Mouse (Mus musculus): ENCODE data around the gene Dst. TPM values are rescaled to one million over a fixed set of nuclear protein-coding genes. Genes with fewer than 3 reads are reported as not detected.

Gene Dst
- 100 to 1,000 TPM; 237 to 263 TPM for total RNA-seq (2021)

DNA sequence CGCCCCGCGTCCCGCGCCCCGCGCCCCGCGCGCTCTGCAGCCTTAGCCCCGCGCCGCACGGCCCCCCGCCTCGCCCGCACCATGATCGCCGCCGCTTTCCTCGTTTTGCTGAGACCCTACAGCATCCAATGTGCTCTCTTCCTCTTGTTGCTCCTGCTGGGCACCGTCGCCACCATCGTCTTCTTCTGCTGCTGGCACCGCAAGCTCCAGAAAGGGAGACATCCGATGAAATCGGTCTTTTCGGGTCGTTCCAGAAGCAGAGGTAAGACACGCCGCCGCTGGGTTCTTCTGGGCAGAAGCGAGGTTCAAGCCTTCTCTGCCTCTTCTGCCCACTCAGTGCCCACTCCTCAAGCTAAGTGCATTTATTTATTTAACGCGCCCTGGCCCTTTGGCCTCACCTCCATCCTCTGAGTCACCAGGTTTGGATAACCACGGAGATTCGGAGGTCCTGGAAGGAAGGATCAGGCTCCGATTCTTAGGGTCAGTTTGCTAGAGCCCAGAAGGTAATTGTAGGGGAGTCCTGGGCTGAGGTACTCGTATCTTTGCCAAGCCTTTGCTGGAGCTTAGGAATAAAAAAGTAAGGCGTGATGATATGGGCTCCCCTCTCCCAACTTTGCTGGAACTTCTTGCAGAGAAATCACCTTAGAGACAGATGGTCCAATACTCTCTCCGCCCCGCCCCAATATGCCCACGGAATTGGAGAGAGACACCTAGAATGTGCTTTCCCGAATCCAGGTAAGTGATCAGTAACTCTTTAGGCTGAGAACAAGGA is at the start of gene Dst:
TSS of gene Dst (plus strand) at position 35 of the 772 bp plus-strand sequence.
- intact Hi-C loops (cut with DNase I), result loop anchor here (5.0 kb wide), 1 partner anchor 39 kb away; no protein-coding TSS in a partner anchor
- no peak for DNase-seq (ENCODE audit: low spot score in 2 of 2)

DNA sequence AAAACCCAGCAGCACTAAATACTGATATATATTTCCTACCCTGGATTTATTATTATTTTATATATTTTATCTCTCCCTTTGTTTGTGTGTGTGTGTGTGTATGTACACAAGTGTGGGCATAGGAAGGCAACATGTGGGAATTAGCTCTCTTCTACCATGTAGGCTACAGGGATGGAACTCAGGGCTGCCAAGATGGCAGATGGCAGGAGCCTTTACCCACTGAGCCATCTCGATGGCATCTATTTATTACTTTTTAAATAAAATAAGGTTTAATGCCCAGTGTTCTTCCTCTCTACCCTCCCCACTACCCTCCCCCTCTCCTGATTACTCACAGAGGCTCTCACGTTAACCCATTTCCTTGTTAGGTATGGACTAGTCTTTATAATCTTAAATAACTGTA is 39.0 kb upstream of the Dst start:
- intact Hi-C loops (cut with DNase I), result no loop called here
- DNase-seq (ENCODE audit: low spot score in 2 of 2), result no peak

DNA sequence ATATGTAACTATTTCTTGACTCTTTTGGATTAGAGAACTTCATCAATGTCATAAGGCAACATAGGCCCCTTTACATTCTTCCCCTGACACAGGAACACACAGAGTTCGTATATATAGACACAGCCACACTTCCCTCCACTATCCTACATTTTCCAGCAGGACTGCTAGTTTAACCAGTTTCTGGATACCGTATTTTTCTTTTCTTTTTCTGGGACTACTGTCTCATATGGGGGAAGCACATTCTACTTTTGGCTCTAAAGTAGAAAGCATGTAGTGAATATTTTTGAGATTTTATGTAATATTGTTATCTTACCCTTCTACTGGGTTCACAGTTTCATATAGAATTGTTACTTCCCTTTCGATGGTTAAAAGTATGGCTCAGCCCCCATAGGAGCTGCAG is 38.6 kb upstream of the Dst start:
- peak in 1 of 2 experiments; percentile 30 for DNase-seq (ENCODE audit: low spot score in 2 of 2)
- intact Hi-C loops (cut with DNase I), result no loop called here

DNA sequence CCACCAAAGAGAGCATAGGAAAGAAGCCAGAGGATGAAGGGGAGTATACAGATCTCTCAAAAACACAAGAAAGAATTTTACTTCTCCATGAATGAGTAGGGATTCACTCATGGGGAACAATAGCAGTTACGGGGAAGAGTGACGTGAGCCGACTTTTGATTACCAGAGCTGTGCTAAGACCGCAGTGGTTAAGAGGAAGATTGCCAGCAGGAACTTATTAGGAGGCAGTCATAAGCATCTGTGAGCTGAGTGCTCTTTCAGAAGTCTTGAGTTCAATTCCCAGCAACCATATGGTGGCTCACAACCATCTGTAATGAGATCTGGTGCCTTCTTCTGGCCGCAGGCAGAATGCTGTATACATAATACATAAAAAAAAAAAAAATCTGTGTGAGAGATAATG is 34.5 kb upstream of the Dst start:
- DNase-seq (ENCODE audit: low spot score in 2 of 2), result no peak
- intact Hi-C loops (cut with DNase I), result loop anchor here (10.0 kb wide), 1 partner anchor 199 kb away; no protein-coding TSS in a partner anchor

DNA sequence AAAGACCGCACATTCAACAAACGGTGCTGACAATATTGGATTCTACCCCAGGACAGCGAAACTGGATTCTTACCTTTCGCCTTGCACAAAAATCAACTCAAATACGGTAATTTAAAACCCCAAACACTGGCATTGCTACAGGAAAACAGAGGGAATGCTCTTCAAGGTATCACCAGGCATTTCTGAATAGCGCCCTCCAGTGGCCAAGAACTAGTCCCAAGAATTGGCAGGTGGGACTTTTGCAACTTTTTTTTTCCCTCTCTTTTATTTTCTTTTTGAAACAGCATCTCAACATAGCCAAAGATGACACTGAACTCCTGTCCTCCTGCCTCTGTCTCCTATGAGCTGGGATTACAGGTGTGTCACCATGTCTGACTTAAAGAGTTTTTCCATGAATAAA is 32.3 kb upstream of the Dst start:
- DNase-seq (ENCODE audit: low spot score in 2 of 2), result no peak

DNA sequence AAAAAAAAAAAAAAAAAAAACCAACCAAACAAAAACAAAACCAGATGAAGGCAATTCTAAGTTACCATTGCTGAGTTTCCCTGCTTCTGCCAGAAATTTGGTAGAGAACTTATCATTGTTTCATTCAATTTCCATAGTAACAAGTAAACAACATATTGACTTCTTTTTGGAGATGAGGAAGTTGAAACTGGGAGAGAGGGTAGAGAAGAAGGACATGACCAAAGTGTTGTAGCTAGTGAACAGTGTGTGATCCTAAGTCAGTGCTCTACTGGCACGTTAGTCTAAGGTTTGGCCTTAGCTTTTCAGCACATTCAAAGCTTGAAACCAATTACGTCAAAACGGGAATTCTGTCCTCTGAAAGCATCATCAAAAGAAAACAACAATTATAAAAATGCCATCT is 31.6 kb upstream of the Dst start:
- intact Hi-C loops (cut with DNase I), result loop anchor here (10.0 kb wide), 1 partner anchor 202 kb away; no protein-coding TSS in a partner anchor
- no peak for DNase-seq (ENCODE audit: low spot score in 2 of 2)

More for the DNA sequence above, 32.3 kb upstream of the Dst start:
- intact Hi-C loops (cut with DNase I), result loop anchor here (10.0 kb wide), 1 partner anchor 201 kb away; no protein-coding TSS in a partner anchor

DNA sequence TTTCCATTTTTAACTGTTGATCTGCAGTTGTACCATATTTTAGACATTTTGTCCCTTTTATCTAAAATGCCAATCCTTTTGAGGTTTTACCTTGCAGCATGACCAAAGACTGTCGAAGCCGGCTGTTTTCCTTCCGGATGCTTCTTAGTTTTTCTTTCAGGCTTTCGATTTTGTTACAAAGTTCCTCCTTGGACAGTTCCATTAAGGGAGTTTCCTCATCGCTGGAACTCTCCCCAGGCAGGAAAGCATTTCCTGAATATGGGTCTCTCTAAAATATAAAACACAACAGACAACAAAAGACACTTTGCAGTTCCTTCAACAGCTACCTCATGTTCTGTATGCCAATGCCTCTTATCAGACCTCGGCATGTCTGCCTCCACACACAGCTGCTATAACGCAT is 29.9 kb upstream of the Dst start:
- intact Hi-C loops (cut with DNase I), result loop anchor here (10.0 kb wide), 1 partner anchor 203 kb away; no protein-coding TSS in a partner anchor
- no peak for DNase-seq (ENCODE audit: low spot score in 2 of 2)

DNA sequence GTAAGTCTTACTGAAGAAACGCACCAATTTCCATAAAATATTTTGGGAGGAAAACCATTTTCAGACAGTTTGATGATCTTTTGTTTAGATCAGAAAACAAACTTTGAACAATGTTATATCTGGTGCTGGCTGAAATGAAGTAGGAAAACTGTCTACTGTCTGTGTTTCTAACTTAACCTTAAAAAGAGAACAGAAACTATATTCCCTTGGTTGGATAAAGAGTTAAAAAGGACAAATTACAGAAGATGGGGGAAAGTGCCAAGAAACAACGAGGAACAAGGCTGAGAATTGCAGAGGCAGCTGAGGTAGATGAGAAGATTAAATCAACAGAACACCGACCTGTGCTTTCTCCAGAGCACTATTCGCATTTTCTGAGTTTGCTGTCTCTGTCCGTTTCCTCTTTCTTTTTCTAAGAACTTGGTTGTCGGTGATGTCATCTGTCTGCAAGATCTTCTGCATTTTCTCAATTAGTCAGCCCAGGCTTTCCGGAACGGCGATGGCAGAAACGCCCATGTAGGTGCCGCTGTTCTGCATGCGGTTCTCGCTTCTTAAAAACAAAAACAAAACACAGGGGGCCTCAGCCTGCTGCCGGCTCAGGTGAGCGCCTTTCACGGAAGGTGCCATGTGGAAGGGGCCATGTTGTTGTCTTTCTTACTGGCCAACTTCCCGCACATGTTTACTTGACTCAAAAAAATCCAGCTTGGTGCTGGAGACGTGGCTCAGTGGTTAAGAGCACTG is 24.8 kb upstream of the Dst start:
- intact Hi-C loops (cut with DNase I), result loop anchor here (5.0 kb wide), 1 partner anchor 126 kb away; the partner anchor contains the start of gene Bag2
- peak; percentile 44 to 71 for DNase-seq (ENCODE audit: low spot score in 2 of 2)

DNA sequence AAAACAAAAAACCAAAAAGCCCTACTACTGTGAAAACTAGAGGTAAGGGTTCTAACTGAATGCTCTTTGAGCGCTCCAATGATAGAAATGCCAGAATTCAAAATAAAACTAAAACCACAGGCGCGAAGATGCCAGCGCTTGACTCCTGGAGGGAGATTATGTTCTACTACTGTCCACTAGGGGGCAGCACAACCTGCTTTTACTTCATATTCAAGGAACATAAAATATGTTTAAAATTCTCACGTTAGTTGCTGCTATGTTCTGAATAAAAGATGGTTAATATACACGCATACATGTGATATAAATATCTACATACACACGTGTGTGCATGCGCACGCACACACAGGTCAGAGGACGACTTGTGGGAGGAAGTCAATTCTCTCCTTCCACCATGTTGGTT is 15.2 kb upstream of the Dst start:
- intact Hi-C loops (cut with DNase I), result loop anchor here (2.0 kb wide), 1 partner anchor 72 kb away; no protein-coding TSS in a partner anchor
- DNase-seq (ENCODE audit: low spot score in 2 of 2), result peak; percentile 43 to 61

DNA sequence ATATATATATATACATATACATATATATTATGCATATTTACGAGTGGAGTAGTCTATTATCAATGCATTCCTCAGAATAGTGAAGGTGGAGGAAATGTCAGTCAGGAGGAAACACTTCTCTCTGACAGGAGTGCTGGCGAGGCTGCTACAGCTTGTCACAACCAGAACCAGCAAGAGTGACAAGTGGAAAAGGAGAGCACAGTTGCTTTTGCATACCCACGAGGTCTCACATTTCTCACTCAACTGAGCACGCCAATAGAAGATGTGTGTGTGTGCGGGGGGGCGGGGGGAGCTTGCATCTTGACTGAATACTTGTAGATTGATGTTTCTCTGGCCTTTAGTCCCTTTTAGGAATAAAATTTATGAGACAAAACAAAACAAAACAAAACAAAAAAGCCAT is 11.9 kb upstream of the Dst start:
- intact Hi-C loops (cut with DNase I), result no loop called here
- DNase-seq (ENCODE audit: low spot score in 2 of 2), result no peak

DNA sequence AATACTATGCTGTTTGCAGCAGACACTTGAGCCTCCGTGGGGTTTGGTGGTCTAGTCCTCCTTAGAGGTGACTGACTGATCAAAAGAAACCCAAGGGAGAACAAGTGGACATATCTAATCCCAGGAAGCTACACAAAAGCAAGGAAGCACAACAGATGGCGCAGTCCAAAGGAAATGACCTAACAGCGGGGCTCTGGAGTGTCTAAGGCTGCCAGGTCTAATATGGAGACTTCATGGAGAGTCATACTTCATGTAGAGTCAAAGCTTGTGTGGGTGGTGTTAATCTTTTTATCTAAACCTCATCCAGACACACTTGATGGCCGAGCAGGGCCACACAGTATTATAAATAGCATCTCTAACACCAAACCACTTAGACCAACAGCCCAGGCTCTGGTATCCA is 11.4 kb upstream of the Dst start:
- no peak for DNase-seq (ENCODE audit: low spot score in 2 of 2)
- intact Hi-C loops (cut with DNase I), result no loop called here

DNA sequence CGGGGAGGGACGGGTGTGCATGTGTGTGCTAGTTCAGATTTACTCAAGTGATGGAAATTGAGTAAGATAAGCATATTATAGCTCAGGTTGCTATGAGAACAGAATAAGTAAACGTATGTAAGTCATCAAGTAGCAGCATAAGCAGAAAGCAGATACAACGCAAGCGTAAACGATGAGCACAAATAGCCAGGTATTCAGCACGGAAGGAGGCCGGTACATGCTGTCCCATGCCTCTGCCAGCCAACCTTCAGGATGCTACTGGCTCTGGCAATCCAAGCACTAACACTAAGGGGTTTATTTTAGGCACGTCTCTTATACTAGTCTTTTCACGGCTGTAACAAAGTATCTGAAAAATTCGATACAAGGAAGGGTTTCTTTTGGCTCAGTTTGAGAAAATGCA is 10.6 kb upstream of the Dst start:
- intact Hi-C loops (cut with DNase I), result no loop called here
- no peak for DNase-seq (ENCODE audit: low spot score in 2 of 2)

DNA sequence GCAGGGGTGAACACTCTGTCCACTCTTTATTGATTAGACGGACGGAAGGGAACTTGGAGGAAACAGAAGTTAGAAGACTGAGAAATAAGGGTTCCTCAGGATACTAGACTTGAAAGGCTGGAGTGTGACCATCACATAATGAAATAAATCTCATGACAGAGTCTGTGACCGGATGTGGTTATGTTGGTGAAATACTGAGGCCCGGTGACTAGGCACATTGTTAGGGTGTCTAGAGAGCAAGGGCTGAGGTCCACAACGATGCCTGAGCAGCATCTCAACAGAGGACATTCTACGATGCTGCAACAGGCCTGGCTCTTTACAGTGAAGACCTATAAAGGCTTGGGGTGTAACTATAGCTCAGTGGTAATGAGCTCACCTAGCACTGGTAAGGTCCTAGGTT is 9.7 kb upstream of the Dst start:
- intact Hi-C loops (cut with DNase I), result no loop called here
- no peak for DNase-seq (ENCODE audit: low spot score in 2 of 2)

DNA sequence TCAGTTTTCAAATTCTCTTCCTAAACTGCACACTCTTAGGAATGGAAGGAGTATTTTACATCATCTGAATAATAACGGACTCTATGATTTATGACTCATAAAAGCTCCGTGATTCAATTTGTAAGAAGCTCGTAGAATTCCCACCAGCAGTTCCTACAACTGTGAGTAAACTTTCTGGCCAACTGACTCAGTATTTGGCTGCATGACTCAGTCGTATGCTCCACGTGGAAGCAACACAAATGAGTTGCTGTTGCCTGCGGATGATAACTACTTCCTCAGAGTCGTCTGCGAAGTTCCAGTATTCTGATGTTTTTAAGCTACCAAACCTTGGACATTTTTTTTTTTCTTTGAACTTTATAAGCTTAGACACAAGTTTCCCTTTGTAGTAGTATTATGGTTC is 7.8 kb upstream of the Dst start:
- intact Hi-C loops (cut with DNase I), result no loop called here
- peak in 1 of 2 experiments; percentile 73 for DNase-seq (ENCODE audit: low spot score in 2 of 2)

DNA sequence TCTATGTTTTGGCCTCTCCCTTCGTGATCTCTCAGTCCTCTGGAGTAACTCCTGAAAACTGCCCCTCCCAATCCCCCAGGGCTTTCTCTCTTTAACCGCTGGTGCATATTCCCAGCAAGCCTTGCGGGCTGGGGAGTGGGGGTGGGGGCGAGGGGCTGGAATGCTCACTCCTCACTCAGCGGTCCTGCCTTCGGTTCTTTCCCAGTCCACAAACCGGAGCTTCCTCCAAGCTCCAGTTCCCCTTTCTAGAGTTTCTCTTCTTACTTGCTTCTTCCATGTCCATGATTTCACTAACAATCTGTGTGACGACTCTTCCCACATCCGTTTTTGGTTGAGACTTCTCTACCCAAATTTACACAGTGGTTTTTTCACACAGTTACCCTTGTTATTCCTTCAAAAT is 4.4 kb upstream of the Dst start:
- intact Hi-C loops (cut with DNase I), result no loop called here
- DNase-seq (ENCODE audit: low spot score in 2 of 2), result no peak

DNA sequence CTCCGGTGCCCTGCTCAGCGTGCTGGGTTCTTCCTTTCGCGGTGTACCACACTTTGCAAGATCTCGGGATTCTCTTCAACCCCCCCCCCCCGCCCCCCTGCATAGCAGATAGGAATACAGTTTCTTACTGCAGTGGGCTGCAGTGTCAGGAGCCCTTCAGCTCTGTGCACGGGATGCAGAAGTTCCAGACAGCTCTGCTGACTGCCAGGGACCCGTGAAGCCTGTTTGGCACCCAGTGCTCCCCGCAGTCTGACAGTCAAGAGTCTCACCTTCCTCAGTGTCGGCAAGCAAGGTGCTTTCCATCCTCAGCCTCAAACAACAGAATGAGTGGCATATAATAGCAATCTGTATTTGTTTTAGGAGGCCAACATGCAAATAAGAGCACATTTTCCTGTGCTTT is 1.8 kb upstream of the Dst start:
- intact Hi-C loops (cut with DNase I), result loop anchor here (5.0 kb wide), 1 partner anchor 41 kb away; no protein-coding TSS in a partner anchor
- DNase-seq (ENCODE audit: low spot score in 2 of 2), result no peak

DNA sequence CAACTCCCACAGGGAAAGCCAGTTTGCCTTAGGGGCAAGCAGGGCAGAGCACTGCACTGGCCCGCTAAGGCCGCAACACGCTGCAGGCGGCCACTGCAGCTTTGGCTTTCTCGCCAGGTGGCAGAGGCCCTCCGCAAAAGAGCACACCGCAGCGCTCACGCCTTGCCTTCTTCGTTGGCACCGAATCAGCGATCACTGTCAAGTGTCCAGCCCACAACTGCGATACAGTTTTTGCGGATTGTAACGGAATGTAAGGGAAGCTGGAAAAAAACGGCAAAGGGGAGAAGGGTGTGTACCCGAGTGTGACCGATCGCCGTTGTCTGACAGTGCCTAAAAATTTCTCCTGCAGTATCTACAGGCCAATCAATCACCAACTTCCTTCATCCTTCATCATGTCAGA is 1.1 kb upstream of the Dst start:
- intact Hi-C loops (cut with DNase I), result loop anchor here (1.0 to 5.0 kb wide), 2 partner anchors 40 to 59 kb away; no protein-coding TSS in a partner anchor
- peak; percentile 36 to 39 for DNase-seq (ENCODE audit: low spot score in 2 of 2)

DNA sequence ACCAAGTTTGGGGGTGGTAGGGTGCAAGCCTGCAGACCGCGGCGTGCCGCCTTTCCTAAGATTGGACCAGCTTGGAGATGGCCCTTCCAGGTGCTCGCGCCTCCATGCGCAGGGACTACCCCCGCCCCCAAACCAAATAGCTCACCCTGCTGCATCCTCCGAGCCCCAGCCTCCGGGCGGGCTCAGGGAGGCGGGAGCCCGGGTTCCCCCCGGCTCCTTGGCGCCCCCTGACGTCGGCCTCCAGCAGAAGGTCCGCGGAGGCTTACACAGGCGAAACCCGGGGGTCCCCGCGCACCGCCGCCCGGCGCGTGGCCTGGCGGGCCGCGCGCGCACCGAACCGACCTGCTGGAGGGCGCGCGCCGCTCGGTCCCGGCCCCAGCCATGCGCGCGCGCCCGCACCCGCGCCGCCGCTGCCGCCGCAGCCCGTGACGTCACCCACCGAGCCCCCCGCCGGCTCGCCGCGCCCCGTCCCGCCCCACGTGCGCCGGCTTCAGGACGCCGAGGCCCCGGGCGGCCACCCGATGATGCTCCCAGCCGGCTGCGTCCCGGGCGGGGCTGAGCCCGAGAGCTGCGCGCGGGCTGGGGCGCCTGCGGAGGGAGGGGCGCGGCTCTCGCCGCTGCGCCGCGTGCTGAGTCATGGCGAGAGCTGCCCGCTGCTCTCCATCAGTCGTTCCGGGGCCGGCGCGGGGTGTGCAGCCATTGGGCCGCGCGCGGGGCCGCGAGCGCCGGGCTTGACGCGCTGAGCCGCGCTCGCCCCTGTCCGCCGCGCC is 419 bp upstream of the Dst start, which contains the start of gene Bend6:
TSS of gene Bend6 (minus strand) at position 396 of the 770 bp plus-strand sequence.
- peak; percentile 79 to 81 for DNase-seq (ENCODE audit: low spot score in 2 of 2)
- intact Hi-C loops (cut with DNase I), result loop anchor here (1.0 to 5.0 kb wide), 2 partner anchors 40 to 59 kb away; no protein-coding TSS in a partner anchor

DNA sequence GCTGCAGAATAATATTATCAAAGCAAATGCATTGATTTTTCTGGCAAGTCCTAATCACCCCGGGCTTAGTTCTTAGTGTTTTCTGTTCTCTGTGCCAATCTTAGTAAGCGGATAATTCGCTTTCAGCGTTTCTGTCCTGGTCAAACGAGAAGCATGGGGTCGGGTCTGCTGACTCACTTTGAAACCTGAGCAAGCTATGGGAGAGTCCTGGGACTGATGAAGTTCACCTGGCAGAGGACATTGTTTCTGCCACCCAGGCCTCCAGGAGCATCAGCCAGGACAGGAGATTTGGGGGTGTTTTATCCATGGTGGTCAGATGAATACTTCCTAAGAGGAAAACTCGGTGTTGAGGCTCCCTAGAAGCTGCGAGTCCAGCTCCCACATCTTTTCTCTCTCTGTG is 3.6 kb downstream of the Dst start:
- no peak for DNase-seq (ENCODE audit: low spot score in 2 of 2)
- intact Hi-C loops (cut with DNase I), result no loop called here

DNA sequence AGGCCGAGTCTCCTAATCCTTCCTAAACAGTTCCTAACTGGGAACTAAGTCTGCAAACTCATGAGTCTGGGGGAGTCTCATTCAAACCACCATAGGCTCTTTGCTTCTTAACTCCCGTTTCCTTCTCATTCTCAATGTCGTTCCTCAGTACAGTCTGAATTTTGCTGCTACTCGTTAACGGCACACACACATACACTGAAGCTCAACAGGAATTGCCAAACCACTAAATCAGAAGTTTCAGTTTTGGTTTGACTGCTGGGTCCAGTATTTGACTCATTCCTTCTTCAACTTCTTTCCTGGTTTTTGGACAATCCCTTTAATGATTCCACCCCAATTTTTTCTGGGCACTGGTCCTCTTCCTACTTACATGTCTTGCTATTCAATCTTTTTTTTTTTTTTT is 8.5 kb downstream of the Dst start:
- DNase-seq (ENCODE audit: low spot score in 2 of 2), result no peak
- intact Hi-C loops (cut with DNase I), result no loop called here
